Mouse (Mus musculus): ENCODE data around the gene Olfr31. TPM values are rescaled to one million over a fixed set of nuclear protein-coding genes. Genes with fewer than 3 reads are reported as not detected.

The Olfr31 gene
- polyA plus RNA-seq, 1 experiment from 2014 or later: not detected

GRCm38 (mm10) chr14:14347151-14347835 lies 24.7 kb downstream of the Olfr31 start:
- ATAC-seq (ENCODE audit: insufficient read depth): no peak; the same call in 1 of the 2 replicates
- 78% methylated on average over 16 of the region's 17 CpGs for WGBS
- Histone ChIP-seq H3K27me3 (ENCODE audit: insufficient read depth, low read length) (no peaks in the 10 kb centered on the region), H3K9ac (no peak overlapping the region), H3K27ac (ENCODE audit: low read depth) (no peak overlapping the region), H3K4me2 (peak overlapping the region; percentile 80), H3K4me1 (ENCODE audit: insufficient read depth) (no peaks in the 10 kb centered on the region), H3K9me3 (ENCODE audit: low read depth, low read length) (peaks cover 54% of the 10 kb centered on the region), H3K4me3 (ENCODE audit: low read depth, low read length) (peak overlapping the region; percentile 55; the same call in 1 of the 2 replicates), H3K36me3 (ENCODE audit: insufficient read depth) (no peaks in the 10 kb centered on the region)
- TF ChIP-seq CTCF (IDR thresholded peaks at IDR 0.05; ENCODE audit: low read depth): no peak
- DNase-seq: peak; percentile 29

GRCm38 (mm10) chr14:14347836-14348621 lies 25.4 kb downstream of the Olfr31 start:
- Histone ChIP-seq H3K36me3 (ENCODE audit: insufficient read depth) (no peaks in the 10 kb centered on the region), H3K27me3 (ENCODE audit: insufficient read depth, low read length) (no peaks in the 10 kb centered on the region), H3K9me3 (ENCODE audit: low read depth, low read length) (peaks cover 59% of the 10 kb centered on the region), H3K4me2 (no peak overlapping the region), H3K9ac (no peak overlapping the region), H3K27ac (ENCODE audit: low read depth) (no peak overlapping the region), H3K4me3 (ENCODE audit: low read depth, low read length) (no peak overlapping the region), H3K4me1 (ENCODE audit: insufficient read depth) (no peaks in the 10 kb centered on the region)
- ATAC-seq (ENCODE audit: insufficient read depth) (no peak), DNase-seq (peak; percentile 7)
- no peak for TF ChIP-seq CTCF (IDR thresholded peaks at IDR 0.05; ENCODE audit: low read depth)
- 95% methylated on average over 14 of the region's 14 CpGs for WGBS

- Histone ChIP-seq H3K27me3 (ENCODE audit: insufficient read depth, low read length) (no peaks in the 10 kb centered on the region), H3K9ac (no peak overlapping the region), H3K27ac (ENCODE audit: low read depth) (no peak overlapping the region), H3K4me1 (ENCODE audit: insufficient read depth) (no peaks in the 10 kb centered on the region), H3K4me3 (ENCODE audit: low read depth, low read length) (no peak overlapping the region), H3K4me2 (no peak overlapping the region), H3K36me3 (ENCODE audit: insufficient read depth) (no peaks in the 10 kb centered on the region), H3K9me3 (ENCODE audit: low read depth, low read length) (peaks cover 66% of the 10 kb centered on the region)
- ATAC-seq (ENCODE audit: insufficient read depth): no peak
- TF ChIP-seq CTCF (IDR thresholded peaks at IDR 0.05; ENCODE audit: low read depth): no peak
- 94% methylated on average over 26 of the region's 26 CpGs for WGBS
- peak; percentile 3 for DNase-seq
These were observed 26.2 kb downstream of the Olfr31 start for GRCm38 (mm10) chr14:14348674-14349401.

DNA sequence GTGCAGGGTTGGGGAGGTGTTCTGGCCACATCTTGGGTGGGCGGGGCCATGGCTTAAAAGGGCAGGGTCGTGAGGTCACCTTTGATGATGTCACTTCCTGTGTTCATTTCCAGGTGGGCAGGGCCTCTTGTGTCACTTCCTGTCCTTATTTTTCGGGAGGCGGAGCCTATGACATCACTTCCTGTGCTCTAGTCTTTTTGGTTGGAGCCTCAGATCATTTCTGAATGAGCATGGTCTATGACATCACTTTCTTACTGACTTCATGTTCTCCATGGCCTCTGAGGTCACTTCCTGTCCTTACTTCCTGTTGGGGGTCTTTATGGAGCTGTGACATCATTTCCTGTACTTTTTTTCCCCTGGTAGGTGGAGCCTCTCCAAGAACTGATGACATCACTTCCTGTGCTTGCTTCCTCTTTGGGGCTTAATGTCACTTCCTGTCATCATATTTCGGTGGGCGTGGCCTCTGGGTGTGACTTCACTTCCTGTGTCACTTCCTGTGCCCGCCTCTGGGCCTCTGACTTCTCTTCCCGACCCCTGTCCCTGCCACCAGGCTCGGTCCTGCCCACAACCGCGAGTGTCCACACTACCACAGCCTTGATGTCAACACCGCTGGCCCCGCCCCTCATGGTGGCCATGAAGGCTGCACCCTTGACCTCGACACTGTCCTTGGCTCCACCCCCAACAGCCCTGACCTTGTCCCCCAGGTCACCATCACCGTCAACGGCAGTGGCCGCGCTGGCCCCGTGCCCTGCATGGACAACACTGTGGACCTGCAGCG lies 27.0 kb downstream of the Olfr31 start:
- H3K4me3 ChIP-seq (ENCODE audit: low read depth, low read length): no peak overlapping the region
- H3K9me3 ChIP-seq (ENCODE audit: low read depth, low read length): peaks cover 74% of the 10 kb centered on the region
- H3K9ac ChIP-seq: no peak overlapping the region
- H3K27ac ChIP-seq (ENCODE audit: low read depth): no peak overlapping the region
- 94% methylated on average over 20 of the region's 20 CpGs for WGBS
- H3K27me3 ChIP-seq (ENCODE audit: insufficient read depth, low read length): no peaks in the 10 kb centered on the region
- DNase-seq (peak; percentile 35), ATAC-seq (ENCODE audit: insufficient read depth) (no peak)
- no peak overlapping the region for H3K4me2 ChIP-seq
- no peaks in the 10 kb centered on the region for H3K36me3 ChIP-seq (ENCODE audit: insufficient read depth)
- no peak for TF ChIP-seq CTCF (IDR thresholded peaks at IDR 0.05; ENCODE audit: low read depth)
- no peaks in the 10 kb centered on the region for H3K4me1 ChIP-seq (ENCODE audit: insufficient read depth)

DNA sequence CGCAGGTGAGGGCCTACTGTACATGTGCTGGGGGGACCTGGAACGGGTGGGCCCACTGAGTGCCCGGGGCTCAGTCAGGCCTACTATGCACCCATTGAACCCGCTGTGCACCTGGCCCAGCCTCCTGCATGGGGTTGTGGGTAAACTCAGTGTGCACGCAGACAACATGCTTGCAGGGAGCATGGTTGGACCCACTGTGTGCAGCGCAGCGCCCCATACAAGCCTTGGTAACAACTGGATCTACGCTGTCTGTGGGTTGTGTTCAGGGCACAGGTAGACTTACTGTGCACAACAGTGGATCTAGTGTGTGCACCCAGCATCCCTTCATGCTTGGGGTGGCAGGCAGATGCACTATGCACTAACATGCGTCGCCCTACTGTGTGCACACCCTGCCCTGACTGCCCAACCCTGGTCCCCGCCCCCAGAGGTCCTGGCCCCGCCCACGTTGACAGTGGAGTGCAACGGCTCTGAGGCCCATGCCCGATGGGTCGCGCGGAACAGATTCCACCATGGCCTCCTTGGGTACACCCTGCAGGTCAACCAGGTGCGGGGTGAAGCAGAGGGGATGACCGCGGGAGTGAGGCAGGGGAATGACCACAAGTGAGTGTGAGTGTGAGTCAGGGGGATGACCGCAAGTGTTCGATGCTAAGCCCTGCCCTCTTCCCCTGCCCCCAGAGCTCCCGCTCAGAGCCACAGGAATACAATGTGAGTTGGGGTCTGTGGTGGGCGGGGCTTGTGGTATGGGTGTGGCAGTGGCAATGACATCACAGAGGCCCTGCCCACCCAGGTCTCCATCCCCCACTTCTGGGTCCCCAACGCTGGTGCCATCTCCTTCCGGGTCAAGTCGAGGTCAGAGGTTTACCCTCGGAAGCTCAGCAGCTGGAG lies 27.9 kb downstream of the Olfr31 start:
- H3K36me3 ChIP-seq (ENCODE audit: insufficient read depth): no peaks in the 10 kb centered on the region
- no peak overlapping the region for H3K9ac ChIP-seq
- H3K4me2 ChIP-seq: no peak overlapping the region
- H3K27ac ChIP-seq (ENCODE audit: low read depth): no peak overlapping the region
- H3K27me3 ChIP-seq (ENCODE audit: insufficient read depth, low read length): no peaks in the 10 kb centered on the region
- WGBS: 94% methylated on average over 29 of the region's 29 CpGs
- no peak for ATAC-seq (ENCODE audit: insufficient read depth)
- DNase-seq: peak; percentile 1
- H3K9me3 ChIP-seq (ENCODE audit: low read depth, low read length): peaks cover 81% of the 10 kb centered on the region
- no peaks in the 10 kb centered on the region for H3K4me1 ChIP-seq (ENCODE audit: insufficient read depth)
- no peak overlapping the region for H3K4me3 ChIP-seq (ENCODE audit: low read depth, low read length)
- TF ChIP-seq CTCF (IDR thresholded peaks at IDR 0.05; ENCODE audit: low read depth): no peak

- Histone ChIP-seq H3K9ac (no peak overlapping the region), H3K36me3 (ENCODE audit: insufficient read depth) (no peaks in the 10 kb centered on the region), H3K4me2 (no peak overlapping the region), H3K4me3 (ENCODE audit: low read depth, low read length) (no peak overlapping the region), H3K27me3 (ENCODE audit: insufficient read depth, low read length) (no peaks in the 10 kb centered on the region), H3K9me3 (ENCODE audit: low read depth, low read length) (peaks cover 84% of the 10 kb centered on the region), H3K27ac (ENCODE audit: low read depth) (no peak overlapping the region), H3K4me1 (ENCODE audit: insufficient read depth) (no peaks in the 10 kb centered on the region)
- DNase-seq (no peak), ATAC-seq (ENCODE audit: insufficient read depth) (no peak)
- TF ChIP-seq CTCF (IDR thresholded peaks at IDR 0.05; ENCODE audit: low read depth): no peak
- WGBS: 98% methylated on average over 7 of the region's 7 CpGs
These were observed 28.5 kb downstream of the Olfr31 start for GRCm38 (mm10) chr14:14351148-14351455.

Data from lung, embryonic 14.5 days (tissue).